Mouse (Mus musculus) activated CD4-positive, CD25-positive, alpha-beta regulatory T cell, adult 4 months (primary cell): ENCODE measurements around the gene Tecr. TPM values are rescaled to one million over a fixed set of nuclear protein-coding genes. Genes with fewer than 3 reads are reported as not detected.

Experiments used
- ATAC-seq: one replicate; pipeline ENCODE4 v1.8.0; 2017
- polyA plus RNA-seq, 2 experiments: library from polyadenylated mRNA; unstranded; fragments of 100-300 nt; shearing (Covaris generic); gene quantifications; one replicate each; pipeline ENCODE4 v1.2.1; 2017

Tecr gene
- polyA plus RNA-seq, 2 experiments from 2014 or later, result 421 to 424 TPM

DNA sequence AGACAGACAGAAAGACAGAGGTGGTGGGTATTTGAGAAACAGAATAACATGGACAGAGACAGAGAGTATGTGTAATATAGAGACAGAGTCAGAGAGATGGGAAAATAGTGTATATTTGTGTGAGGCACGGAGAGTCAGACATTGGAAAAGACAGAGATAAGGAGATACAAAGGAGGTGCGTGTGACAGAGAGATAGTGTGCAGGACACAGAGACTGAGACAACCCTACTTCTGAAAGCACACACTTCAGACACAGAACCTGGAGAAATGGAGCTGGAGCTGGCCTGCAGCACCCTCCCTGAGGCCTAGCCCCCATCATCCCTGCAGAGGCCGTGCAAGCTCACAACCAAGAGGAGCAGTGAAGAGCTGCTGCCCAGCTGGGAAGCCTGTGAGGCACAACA is 45.1 kb downstream of the Tecr start:
- no peak for ATAC-seq

GRCm38 (mm10) chr8:83535736-83536135 is 72.0 kb downstream of the Tecr start, which contains the start of gene Olfr370:
Gene Olfr370, plus strand, starts transcription at chr8:83535780.
- ATAC-seq, result no peak

DNA sequence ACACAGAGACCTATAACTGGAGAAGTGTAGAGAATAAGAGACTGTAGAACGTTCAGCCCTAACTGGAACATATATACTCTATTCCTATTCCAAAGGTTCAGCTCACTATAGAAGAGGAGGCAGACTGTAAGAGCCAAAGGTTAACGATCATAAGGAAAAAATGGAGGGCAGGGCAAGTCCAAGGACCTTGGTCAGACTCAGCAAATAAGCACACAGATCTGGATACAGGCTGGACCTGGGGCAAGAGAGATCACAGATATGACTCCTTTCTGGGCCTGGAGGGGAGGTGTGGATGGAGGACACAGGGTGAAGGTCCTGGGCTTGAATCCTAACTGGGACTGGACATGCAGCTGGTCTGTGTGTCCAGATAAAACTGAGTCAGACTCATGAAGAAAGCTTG is 73.0 kb downstream of the Tecr start:
- no peak for ATAC-seq

Other genes with a start within 250 kb of the Tecr start
- under 1 TPM in 1 of 2 experiments, not detected in 1; 0.15 TPM for gene Clgn, start 218.1 kb downstream of the Tecr start, polyA plus RNA-seq
- gene Scoc, start 149.6 kb downstream of the Tecr start, polyA plus RNA-seq, result 10 to 100 TPM; 22.6 to 27.6 TPM
- gene Olfr370, start 72.2 kb downstream of the Tecr start, polyA plus RNA-seq, result not detected
- 100 to 1,000 TPM; 350 to 354 TPM for gene Ndufb7, start 41.3 kb downstream of the Tecr start, polyA plus RNA-seq
- gene Dnajb1, start 222 bp upstream of the Tecr start, polyA plus RNA-seq, result 10 to 100 TPM; 40.7 to 44.0 TPM
- 10 to 100 TPM; 21.5 to 26.8 TPM for gene Gipc1, start 44.7 kb upstream of the Tecr start, polyA plus RNA-seq
- gene Ptger1, start 58.7 kb upstream of the Tecr start, polyA plus RNA-seq, result 1 to 10 TPM in 1 of 2 experiments, under 1 TPM in 1; 0.93 to 1.1 TPM
- gene Pkn1, start 91.2 kb upstream of the Tecr start, polyA plus RNA-seq, result 10 to 100 TPM; 13.7 to 26.9 TPM
- 100 to 1,000 TPM; 164 to 195 TPM for gene Ddx39, start 107.2 kb upstream of the Tecr start, polyA plus RNA-seq
- 100 to 1,000 TPM; 167 to 170 TPM for gene Adgre5, start 133.4 kb upstream of the Tecr start, polyA plus RNA-seq